In genomic region chr7:93062189-93062588, GRCm38 (mm10) we compare ENCODE assay signal across 11 mouse cellular contexts. TPM values are rescaled to one million over a fixed set of nuclear protein-coding genes. Genes with fewer than 3 reads are reported as not detected.
DNase-seq lines count a peak whose midpoint lies in the region; ATAC-seq and TF ChIP-seq lines count a peak whose summit lies in the region.
"Had no signal": no experiment of that assay in that cellular context is flagged by ENCODE, and none has a peak within 500 bp of the region (broad histone marks: within the 10 kb centered on the region; RNA-seq: fewer than 3 reads in every experiment).

No protein-coding gene starts in this region.

- H3K4me1 ChIP-seq in limb, embryonic 13.5 days = peaks cover 25% of the 10 kb centered on the region

- H3K27me3 ChIP-seq in limb, embryonic 13.5 days = no peaks in the 10 kb centered on the region

- DNase-seq in left cerebral cortex, postnatal 10 days (ENCODE audit: extremely low spot score in 1 of 2, low spot score in 2 of 2) = peak; percentile 25 to 27
- no peak for DNase-seq in left cerebral cortex, adult 2 months (ENCODE audit: extremely low spot score in 1 of 2, low spot score in 2 of 2)
- peak; percentile 72 for DNase-seq in forelimb bud, embryonic 11.5 days (ENCODE audit: low read depth, low spot score)
- peak; percentile 67 for DNase-seq in retina, embryonic 14.5 days (ENCODE audit: low spot score)
- DNase-seq in kidney, postnatal 4 days = no peak
- DNase-seq in lung, postnatal 4 days = no peak
- DNase-seq: adrenal gland, postnatal 14 days; heart, postnatal 14 days had no signal

- H3K4me3 ChIP-seq in left cerebral cortex, adult 2 months = no peak overlapping the region
- no peak overlapping the region for H3K4me3 ChIP-seq in limb, embryonic 13.5 days
- H3K4me3 ChIP-seq: erythroblast, embryonic 14.5 days had no signal

- intact Hi-C loops in left cerebral cortex, postnatal 10 days (cut with DNase I) = no loop called here
- intact Hi-C loops in left cerebral cortex, adult 2 months (cut with DNase I) = loop anchor here (2.0 kb wide), 1 partner anchor 55 kb away; no protein-coding TSS in a partner anchor

- H3K4me2 ChIP-seq in limb, embryonic 13.5 days (replicated peaks) = peak overlapping the region; percentile 19

- no peaks in the 10 kb centered on the region for H3K9me3 ChIP-seq in limb, embryonic 13.5 days

- H3K36me3 ChIP-seq in limb, embryonic 13.5 days = no peaks in the 10 kb centered on the region

- H3K9ac ChIP-seq in limb, embryonic 13.5 days = no peak overlapping the region

- WGBS in limb, embryonic 13.5 days = 8% methylated on average over 6 of the region's 6 CpGs

- no peak overlapping the region for H3K27ac ChIP-seq in left cerebral cortex, adult 2 months
- H3K27ac ChIP-seq in limb, embryonic 13.5 days = peak overlapping the region; percentile 70

- TF ChIP-seq CTCF in left cerebral cortex, adult 2 months (IDR thresholded peaks at IDR 0.05) = no peak

- peak; percentile 89 for ATAC-seq in limb, embryonic 13.5 days (ENCODE audit: low FRiP score, low read depth)
- ATAC-seq in activated CD4-positive, CD25-positive, alpha-beta regulatory T cell, adult 4 months = no peak

RNA-seq across cellular contexts. Expression of gene Fam181b, which starts 17.5 kb away (rescaled TPM):
- total RNA-seq in left cerebral cortex, postnatal 10 days (2021) = 10 to 100 TPM; 16.7 to 19.0 TPM
- total RNA-seq in left cerebral cortex, adult 2 months (2021) = 10 to 100 TPM; 18.4 to 23.0 TPM
- polyA plus RNA-seq in limb, embryonic 13.5 days (2015; fragmentation: Nextera tagmentation; extraction: Ambion mirVana) = 16.2 and 16.8 TPM in 2 replicates
- not detected for polyA plus RNA-seq in activated CD4-positive, CD25-positive, alpha-beta regulatory T cell, adult 4 months (2017; shearing (Covaris generic))
- polyA plus RNA-seq: erythroblast, embryonic 14.5 days had no signal

Comparison
In these comparisons a context has a peak if more than half of its experiments do, and no peak if none do; other contexts are left out.
1. DNase-seq: peak in left cerebral cortex, postnatal 10 days (2 of 2), forelimb bud, embryonic 11.5 days (single experiment) and retina, embryonic 14.5 days (single experiment); none in left cerebral cortex, adult 2 months (0 of 2), kidney, postnatal 4 days (0 of 2) and lung, postnatal 4 days (0 of 2).